Mouse (Mus musculus) brain, embryonic 14.5 days (tissue): ENCODE data around the gene Fam171a1. TPM values are rescaled to one million over a fixed set of nuclear protein-coding genes. Genes with fewer than 3 reads are reported as not detected.
"Not testable (repeated sequence)": the region's sequence is repeated elsewhere in the genome, so short reads cannot be mapped to it uniquely, and the experiment has no call there.

Source experiments
- DNase-seq: peaks from one replicate; pipeline ENCODE4 v3.0.0-alpha.2; 2011; ENCODE audit warnings: low read depth
- CTCF ChIP-seq: fragments of 200-500 bp; IDR thresholded peaks from 2 replicates; pipeline ENCODE4 v1.5.1; 2012; ENCODE audit warnings: inconsistent platforms, mild to moderate bottlenecking, moderate library complexity, borderline replicate concordance; ENCODE audit not compliant: insufficient read depth, insufficient read length; ENCODE audit errors: extremely low read depth
- POLR2A ChIP-seq: fragments of 200-500 bp; IDR thresholded peaks from 2 replicates; pipeline ENCODE4 v1.6.1; 2012; ENCODE audit warnings: mild to moderate bottlenecking, inconsistent platforms, borderline replicate concordance; ENCODE audit not compliant: poor library complexity, insufficient read depth, insufficient read length, severe bottlenecking; ENCODE audit errors: extremely low read depth
- polyA plus RNA-seq: library from polyadenylated mRNA; depleted of rRNA; stranded (reverse); fragments of >200 nt; gene quantifications from 2 replicates; pipeline ENCODE4 v1.2.3, GENCODE M21; 2012

The Fam171a1 gene
- polyA plus RNA-seq, 1 experiment: 59.7 TPM

GRCm38 (mm10) chr2:3174890-3175289 is 60.9 kb downstream of the Fam171a1 start:
- no peak for DNase-seq
- TF ChIP-seq POLR2A (no peak), CTCF (no peak)

- DNase-seq: not testable (repeated sequence)
- peak; percentile 30; the same call in 1 of the 2 replicates for TF ChIP-seq CTCF
Measured at GRCm38 (mm10) chr2:3175988-3176387, 62.0 kb downstream of the Fam171a1 start.

- DNase-seq: no peak
- TF ChIP-seq CTCF (no peak), POLR2A (no peak)
Measured at GRCm38 (mm10) chr2:3176751-3177150, 62.7 kb downstream of the Fam171a1 start.

- no peak for DNase-seq
Measured at GRCm38 (mm10) chr2:3180550-3180949, 66.5 kb downstream of the Fam171a1 start.

GRCm38 (mm10) chr2:3183656-3184055 is 69.6 kb downstream of the Fam171a1 start:
- TF ChIP-seq CTCF (no peak), POLR2A (no peak)
- no peak for DNase-seq

More at GRCm38 (mm10) chr2:3180550-3180949, 66.5 kb downstream of the Fam171a1 start:
- no peak for TF ChIP-seq CTCF
- TF ChIP-seq POLR2A: no peak

GRCm38 (mm10) chr2:3185335-3185734 is 71.3 kb downstream of the Fam171a1 start:
- TF ChIP-seq CTCF (peak; percentile 14; the same call in 1 of the 2 replicates), POLR2A (no peak)
- no peak for DNase-seq

GRCm38 (mm10) chr2:3188745-3189475 is 74.9 kb downstream of the Fam171a1 start:
- no peak for TF ChIP-seq POLR2A

GRCm38 (mm10) chr2:3191149-3191548 is 77.1 kb downstream of the Fam171a1 start:
- no peak for DNase-seq

More at GRCm38 (mm10) chr2:3188745-3189475, 74.9 kb downstream of the Fam171a1 start:
- DNase-seq: no peak

GRCm38 (mm10) chr2:3195511-3195910 is 81.5 kb downstream of the Fam171a1 start:
- DNase-seq: no peak
- TF ChIP-seq CTCF: no peak
- TF ChIP-seq POLR2A: no peak

More at GRCm38 (mm10) chr2:3191149-3191548, 77.1 kb downstream of the Fam171a1 start:
- no peak for TF ChIP-seq POLR2A
- TF ChIP-seq CTCF: no peak

- no peak for TF ChIP-seq CTCF
- no peak for TF ChIP-seq POLR2A
- DNase-seq: no peak
Measured at GRCm38 (mm10) chr2:3200422-3200821, 86.4 kb downstream of the Fam171a1 start.

GRCm38 (mm10) chr2:3206975-3207642 is 93.1 kb downstream of the Fam171a1 start:
- TF ChIP-seq POLR2A (no peak), CTCF (no peak)

GRCm38 (mm10) chr2:3215480-3215879 is 101.5 kb downstream of the Fam171a1 start:
- TF ChIP-seq POLR2A (no peak), CTCF (no peak)
- no peak for DNase-seq

More at GRCm38 (mm10) chr2:3206975-3207642, 93.1 kb downstream of the Fam171a1 start:
- no peak for DNase-seq
